Mouse (Mus musculus): Measurements from ENCODE around the gene Ppt1. TPM values are rescaled to one million over a fixed set of nuclear protein-coding genes. Genes with fewer than 3 reads are reported as not detected.
A peak's percentile ranks its signal among the peaks of the same experiment; 100 is the strongest.

Gene Ppt1
- total RNA-seq, 2 experiments from 2014 or later = 48.2 to 52.9 TPM

DNA sequence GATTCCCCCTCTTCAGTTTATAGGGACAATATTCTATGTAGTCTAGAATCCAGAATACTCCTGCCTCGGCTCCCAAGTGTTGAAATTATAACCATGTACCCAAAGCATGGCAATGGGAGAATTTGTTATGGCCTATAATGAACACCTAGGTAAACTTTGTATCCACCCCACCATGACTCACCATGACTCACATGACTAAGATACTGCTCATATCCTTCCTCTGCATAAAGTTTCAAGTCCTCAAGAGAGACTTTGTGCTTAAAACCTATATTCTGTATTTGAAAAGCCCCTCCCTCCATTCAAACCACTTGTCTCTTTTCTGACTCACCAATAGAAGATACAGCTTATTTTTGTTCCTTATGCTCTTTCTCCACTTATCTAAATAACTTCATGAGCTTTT lies 32.0 kb downstream of the Ppt1 start:
- DNase-seq = no peak
- intact Hi-C loops (cut with DNase I) = no loop called here

DNA sequence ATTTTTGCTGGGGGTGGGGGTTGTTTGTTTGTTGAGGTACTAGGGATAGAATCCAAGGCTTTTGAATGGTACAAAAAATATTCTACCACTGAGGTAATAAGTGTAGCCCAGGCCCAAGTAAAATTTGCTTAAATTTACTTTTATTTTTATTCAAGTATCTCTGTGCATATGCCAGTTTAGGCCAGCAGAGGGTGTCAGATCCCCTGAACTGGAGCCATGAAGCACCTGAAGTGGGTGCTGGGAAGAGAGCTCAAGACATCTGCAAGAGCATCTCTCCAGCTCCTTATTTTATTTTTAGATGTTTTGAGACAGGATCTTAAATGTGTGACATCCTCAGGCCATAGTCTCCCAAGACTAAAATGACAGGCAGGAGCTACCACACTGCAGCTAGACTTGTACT lies 34.0 kb downstream of the Ppt1 start:
- DNase-seq = peak; percentile 24
- intact Hi-C loops (cut with DNase I) = no loop called here

DNA sequence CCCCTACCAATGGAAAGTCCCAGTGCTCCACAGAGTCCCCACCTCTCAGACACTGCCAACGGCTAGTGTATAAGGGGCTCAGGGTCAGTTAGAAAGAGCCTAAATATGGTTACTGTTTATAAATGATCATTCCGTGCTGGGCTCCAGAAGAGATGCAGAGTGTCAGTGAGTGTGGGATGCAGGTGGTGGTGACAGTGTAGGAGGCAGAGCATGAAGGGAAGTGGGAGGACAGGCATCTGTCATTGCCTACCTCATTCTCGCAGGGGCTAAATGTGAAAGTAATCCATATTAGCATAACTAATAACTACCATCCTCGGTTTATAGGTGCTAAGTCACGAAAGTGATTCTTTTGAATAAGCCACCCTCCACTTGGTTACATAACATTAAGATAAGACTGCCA lies 34.7 kb downstream of the Ppt1 start:
- intact Hi-C loops (cut with DNase I) = no loop called here
- no peak for DNase-seq

DNA sequence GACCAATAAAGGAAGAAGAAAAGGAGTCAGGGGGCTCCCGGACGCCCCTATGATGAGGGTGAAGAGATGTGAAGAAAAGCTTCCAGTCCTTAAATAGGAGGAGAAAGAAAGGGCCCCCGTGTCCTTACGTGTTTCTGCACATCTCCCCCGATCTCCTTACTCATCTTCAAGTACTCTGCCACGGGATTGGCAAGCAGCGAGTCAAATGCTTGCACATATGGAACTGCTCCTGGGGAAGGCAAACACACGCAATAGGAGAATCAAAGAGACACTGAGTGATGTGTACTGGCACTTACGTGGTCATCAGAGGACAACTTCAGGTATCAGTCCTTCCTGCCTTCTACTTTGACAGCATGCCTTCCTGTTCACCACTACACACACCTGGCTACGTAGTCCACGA lies 35.2 kb downstream of the Ppt1 start:
- no peak for DNase-seq
- intact Hi-C loops (cut with DNase I) = no loop called here

DNA sequence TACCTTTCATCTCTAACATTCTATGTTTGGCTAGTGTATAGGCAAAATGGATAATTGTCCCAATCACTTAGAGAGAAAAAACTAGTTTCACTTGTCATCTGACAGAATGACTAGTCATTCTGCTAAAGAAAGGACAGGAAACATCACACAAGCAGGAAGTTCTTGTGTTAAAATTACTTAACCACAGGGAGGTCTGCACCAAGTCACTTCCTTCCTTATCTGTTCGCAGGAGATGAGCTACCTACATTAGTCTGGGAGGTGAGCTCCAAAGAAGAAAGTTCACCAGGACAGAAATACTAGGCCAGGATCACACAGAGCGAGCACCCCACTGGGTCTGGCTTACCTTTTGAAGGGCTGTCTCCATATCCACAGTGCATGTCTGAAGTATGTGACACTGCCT lies 35.9 kb downstream of the Ppt1 start:
- intact Hi-C loops (cut with DNase I) = no loop called here
- no peak for DNase-seq

DNA sequence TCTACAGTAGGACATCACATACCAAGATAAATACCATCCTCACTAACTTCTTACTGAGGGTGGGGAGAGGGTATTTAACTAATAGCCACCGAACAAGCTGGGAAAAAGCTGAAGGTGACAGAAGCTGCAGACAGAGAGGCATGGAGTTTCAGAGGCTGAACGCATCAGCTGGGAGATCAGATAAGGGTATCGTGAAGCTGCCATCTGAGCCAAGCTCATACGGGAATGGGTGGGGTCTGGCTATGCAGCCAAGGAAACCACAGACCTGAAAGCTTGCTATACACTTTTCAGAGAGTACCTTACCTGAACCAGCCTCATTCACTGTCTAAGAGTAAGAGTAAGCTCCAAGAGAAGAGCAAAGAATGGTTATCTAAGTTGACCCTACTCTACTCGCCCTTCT lies 37.0 kb downstream of the Ppt1 start:
- no peak for DNase-seq
- intact Hi-C loops (cut with DNase I) = no loop called here

DNA sequence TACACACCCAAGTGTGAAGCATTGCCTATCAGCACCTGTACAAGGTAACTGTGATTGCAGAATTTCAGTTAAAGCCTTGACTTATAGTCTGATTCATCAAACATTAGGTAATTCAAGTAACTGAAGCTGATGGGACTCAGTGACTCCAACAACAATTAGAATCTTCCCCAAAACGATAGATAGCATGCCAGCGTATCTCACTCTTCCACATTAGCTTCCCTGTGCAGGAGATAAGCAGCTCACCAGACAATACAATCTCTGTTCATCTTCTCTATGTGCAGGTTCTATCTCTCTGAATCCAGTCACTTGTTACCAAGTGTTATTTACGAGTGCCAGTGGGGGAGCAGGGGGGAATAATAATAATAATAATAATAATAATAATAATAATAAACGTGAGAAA lies 37.5 kb downstream of the Ppt1 start:
- no peak for DNase-seq
- intact Hi-C loops (cut with DNase I) = no loop called here

DNA sequence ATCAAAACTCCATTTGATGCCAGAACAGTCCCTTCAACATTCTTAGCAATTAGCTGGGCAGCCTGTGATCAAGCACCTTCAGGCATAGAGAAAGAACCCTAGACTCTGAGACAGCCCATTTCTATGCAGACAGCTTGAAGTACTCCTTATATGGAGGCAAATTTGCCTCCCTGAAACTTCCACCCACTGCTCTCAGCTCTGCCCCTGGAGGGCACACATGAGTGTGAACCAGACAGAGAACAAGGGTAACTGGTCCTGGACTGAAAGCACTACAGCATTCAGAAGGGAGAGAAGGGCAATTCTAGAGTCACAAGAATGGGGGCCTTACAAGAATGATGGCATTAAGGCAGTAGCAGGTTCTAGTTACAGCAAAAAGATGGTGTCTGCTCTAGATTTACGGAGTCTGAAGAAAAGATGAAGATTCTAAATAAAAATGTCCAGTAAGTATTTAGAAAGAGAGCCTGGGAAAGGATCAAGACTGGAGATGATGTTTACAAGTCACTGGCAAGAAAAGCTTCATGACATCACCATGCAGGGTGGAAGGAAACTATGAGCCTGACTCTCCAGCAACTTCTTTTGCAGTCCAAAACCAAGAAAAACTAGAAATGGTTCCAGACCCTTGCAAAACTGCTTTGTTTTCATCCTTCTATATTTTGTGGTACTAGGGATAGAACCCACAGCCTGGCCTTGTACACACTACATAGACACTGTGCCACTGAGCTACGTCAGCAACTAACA lies 42.5 kb downstream of the Ppt1 start:
- no peak for DNase-seq
- intact Hi-C loops (cut with DNase I) = no loop called here

DNA sequence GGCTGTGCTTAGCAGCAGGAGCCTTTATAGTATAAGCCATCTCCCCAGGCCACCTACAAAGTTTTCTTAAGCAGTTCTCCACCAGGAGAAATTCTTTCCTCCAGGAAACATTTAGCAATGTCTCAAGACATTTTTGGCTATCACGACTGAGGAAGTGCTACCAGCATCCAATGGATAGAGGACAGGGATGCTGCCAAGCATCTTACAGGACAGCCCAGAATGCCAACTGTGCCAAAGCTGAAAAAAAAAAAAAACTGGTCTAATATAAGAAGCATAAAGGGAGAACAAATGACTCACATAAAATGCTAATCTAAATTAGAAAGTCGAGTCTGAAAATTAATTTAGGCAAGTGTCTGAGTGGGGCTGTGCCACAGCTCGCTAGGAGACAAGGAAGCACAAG lies 46.5 kb downstream of the Ppt1 start:
- intact Hi-C loops (cut with DNase I) = no loop called here
- DNase-seq = no peak

DNA sequence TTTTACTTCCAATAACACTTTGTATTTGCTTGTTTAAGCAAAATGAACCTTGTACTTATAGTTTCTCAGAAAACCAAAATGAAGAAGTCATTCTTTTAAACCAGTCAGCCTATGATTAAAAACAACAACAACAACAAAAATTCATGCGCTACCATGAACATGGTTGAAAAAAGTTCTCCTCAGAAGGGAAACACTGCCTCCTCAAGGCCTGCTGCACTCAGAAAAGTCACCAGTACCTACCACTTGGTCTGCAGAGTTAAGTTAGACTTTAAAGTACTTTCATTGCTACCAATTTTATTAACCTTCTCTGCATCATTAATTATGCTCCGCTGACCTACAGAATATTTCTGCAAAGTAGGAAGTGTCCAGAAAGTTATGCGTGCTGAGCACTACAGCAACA lies 47.3 kb downstream of the Ppt1 start:
- intact Hi-C loops (cut with DNase I) = no loop called here
- no peak for DNase-seq

DNA sequence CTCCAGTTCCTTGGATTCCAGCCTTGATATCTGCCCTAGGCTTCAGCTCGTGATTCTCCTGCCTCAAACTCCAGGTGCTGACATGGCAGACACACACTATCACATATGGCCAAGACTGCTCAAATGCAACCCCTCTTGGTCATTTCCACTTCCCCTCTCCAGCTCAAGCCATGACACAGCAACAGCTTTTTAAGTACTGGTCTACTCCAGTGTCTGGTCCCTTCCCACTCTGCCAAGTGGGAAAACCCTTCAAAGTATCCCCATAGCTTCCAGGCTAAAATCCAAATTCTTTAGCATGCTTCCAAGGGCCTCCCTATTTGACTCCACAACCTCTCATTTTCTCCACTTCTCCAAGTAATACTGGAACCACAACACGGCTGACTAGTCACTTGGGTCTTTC lies 48.0 kb downstream of the Ppt1 start:
- DNase-seq = no peak
- intact Hi-C loops (cut with DNase I) = no loop called here

DNA sequence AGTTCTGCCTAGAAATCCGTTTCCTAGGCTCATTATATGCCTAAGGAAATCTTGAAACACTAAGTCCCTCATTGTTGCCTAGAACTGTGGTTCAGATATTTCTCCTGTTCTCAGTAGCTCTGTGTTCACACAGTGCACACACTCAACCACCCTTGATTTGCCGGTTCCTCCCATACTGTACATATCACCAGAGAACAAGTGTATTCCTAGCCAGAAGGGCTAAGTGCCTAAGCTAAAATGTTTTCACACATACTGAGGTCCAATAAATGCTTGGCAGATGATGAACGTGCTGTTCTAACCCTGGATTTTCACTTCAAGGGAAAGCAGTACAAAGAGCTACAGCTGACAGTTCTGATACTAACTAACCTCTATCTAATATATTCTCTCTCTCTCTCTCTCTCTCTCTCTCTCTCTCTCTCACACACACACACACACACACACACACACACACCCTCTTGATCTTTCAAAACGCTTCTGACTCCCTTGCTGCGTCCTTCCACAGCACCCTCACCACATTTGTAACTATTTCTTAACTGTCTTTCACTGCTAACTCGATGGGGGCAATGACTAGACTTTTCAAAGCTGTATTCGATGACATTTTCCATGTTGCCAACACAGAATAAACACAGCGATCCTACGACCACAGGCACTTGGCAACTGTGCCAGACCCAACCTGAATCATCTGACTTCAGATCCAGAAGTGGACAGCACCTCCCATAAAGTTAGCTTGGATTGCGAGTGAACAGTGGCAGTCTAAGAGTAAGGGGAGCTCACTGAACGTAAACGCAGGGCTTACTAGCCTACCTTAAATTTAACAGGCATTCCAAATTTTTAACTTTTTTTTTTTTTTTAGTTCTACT lies 48.7 kb downstream of the Ppt1 start:
- intact Hi-C loops (cut with DNase I) = no loop called here
- no peak for DNase-seq

DNA sequence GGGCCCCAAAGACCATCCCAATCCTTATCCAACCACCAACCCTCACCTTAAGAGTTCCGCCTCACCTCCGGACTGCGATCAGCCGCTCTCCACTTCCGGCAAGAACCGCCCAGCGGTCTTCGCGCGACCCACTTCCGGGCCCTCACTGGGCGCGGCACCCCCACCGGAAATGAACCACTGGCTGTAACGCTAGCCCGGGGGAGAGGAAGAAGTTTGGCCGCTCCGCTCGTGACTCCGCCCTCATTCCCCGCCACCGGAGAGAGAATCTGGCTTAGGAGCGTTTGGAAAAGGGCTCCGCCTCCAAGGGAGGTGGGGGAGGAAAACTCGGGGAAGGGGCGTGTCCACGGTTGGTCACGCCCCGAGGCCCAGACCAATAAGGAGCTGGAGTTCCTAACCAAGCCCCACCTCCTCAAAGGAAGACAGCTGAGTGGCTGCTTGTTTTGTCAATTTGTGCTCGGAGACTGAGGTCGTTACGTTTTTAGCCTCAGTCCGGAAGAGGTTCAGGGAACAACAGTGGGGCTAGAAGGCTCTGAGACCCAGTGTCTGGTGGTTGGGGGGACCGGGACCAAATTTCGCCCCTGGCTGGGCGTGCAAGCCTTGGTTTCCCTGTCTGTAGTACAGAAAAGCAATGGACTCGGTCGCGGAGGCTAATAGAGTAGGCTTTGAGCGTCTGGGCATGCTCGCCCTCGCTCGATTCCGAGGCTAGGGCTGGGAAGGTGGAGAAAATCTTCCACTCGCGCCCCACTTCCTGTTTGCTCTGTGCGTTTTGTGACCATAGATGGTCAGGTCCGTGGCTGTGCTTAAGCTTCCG lies 49.9 kb downstream of the Ppt1 start, which contains the start of gene Cap1:
Cap1 (minus strand) TSS at position 289 of the 811 bp plus-strand sequence.
- DNase-seq = peak; percentile 97
- intact Hi-C loops (cut with DNase I) = no loop called here

DNA sequence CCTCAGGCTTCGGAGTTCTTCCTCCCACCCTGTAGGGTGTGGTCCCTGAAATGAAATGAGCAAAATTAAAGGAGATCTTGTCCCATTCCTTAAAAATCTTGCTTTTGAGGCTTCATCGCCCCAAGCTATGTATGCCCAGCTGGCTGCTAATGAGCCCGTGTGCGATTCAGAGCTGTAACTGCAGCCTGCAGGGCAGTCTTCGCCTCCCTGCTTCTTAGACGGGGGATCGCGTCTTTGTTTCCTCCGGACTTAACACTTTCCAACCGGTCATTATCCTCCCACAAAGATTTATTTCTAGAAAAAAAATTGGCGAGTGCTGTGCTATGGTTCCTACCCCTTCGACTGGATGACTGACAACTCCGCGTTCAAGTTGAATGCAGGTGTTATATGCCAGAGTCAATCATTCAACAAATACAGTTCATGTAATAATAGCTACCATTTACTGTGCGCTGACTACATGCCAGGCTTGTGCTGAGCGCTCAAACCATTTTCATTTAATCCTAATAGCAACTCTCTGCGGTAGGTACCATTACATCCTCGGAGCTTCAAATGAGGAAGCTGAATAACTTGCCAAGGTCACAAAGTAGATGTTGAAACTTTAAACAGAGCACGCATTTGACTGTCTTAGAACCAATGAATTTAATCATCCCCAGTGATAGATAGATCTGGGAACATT lies 50.7 kb downstream of the Ppt1 start:
- DNase-seq = no peak

DNA sequence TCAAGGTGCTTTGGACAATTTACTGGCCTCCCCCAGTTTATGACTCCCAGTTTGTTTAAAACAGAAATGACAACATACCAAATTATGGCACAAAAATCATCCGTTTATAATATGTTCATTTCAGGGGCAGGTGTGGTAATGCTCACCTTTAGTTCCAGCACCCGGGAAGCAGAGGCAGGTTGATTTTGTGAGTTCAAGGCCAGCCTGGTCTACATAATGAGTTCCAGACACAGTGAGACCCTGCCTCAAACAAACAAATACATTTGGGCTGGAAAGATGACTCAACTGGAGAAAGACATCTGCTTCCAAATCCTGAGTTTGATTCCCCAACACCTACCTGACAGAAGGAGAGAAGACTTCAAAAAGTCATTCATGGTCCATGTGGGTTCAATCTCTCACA lies 51.3 kb downstream of the Ppt1 start:
- intact Hi-C loops (cut with DNase I) = no loop called here
- DNase-seq = no peak

More for the DNA sequence above, 50.7 kb downstream of the Ppt1 start:
- intact Hi-C loops (cut with DNase I) = no loop called here

DNA sequence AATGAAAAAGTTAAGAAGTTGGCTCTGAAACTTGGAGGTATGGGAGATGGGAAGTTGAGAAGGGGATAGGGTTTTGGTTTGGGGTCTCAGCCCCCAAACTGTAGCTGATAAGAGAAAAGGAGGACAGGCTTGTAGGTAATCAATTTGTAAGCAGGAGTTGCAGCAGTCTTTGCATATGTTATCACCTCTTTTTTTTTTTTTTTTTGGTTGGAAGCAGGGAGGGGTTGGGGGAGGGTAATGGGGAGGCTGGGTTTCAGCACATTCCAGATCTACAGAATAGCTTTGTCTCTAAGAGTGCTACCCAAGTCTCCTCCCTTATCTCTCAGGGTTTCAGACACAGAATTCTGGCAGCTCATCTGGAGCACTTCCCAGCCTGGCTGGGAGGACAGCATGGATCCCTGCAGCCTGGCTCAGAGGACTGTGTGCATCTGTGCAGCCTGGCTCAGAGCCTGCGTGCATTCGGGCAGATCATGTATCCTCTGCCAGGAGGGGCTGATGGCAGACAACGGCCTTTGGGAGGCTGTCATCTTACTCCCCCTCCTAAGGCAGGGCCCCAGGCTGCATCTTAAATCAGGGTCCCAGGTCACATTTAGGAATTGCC lies 54.9 kb downstream of the Ppt1 start:
- intact Hi-C loops (cut with DNase I) = no loop called here
- peak; percentile 96 for DNase-seq

DNA sequence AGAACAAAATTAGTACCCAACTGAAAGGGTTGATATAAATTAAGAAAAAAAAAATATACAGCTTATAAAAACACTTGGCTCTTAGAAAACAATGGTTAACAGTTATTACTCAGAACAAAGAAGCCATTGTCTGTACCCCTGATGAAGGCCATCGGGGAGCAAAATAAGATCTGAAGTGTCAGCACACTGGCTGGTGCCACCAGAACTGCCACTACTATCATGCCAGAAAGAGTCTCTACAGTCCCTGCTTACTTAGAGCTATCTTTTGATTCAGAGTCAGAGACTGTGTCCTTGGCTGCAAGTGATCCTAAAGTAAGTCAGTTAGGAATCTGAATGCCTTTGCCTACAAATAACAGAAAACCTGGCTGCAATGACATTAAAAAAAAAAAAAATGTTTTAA lies 55.6 kb downstream of the Ppt1 start:
- intact Hi-C loops (cut with DNase I) = no loop called here
- no peak for DNase-seq

DNA sequence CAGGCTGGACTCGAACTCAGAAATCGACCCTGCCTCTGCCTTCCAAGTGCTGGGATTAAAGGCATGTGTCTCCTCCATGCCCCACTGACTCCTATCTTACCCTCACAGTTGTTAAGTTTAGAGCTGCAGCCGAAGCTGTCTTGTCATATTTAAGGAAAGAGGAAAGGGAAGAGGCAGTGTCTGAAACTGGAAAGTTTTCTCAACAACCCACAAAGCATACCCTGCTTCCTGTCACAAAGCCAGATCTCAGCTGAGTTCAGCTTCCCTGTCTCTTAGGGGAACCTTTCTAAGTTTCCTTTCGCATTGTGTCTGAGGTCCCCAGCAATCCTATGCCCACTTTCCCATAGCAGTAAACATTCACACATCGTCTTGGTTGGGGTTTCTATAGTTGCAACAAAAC lies 56.1 kb downstream of the Ppt1 start:
- no peak for DNase-seq
- intact Hi-C loops (cut with DNase I) = no loop called here

DNA sequence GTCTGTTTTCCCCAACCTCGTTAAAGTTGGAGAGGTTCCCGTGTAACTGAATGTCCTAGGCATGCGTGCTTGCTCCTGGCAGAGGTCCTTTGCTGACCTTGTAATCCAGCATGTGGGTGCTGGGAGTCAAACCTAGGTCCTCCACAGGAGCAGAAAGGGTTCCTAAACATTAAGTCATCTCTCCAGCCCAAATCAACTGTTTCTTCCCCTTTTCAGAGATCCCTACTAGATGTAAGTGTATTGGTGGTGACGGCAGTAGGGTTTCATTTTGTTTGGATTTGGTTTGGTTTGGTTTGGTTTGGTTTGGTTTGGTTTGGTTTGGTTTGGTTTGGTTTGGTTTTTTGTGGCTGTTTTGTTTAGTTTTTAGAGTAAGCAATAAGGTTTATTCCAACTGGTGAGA lies 61.7 kb downstream of the Ppt1 start:
- DNase-seq = no peak
- intact Hi-C loops (cut with DNase I) = loop anchor here (5.0 kb wide), 2 partner anchors 90 to 185 kb away; no protein-coding TSS in a partner anchor

DNA sequence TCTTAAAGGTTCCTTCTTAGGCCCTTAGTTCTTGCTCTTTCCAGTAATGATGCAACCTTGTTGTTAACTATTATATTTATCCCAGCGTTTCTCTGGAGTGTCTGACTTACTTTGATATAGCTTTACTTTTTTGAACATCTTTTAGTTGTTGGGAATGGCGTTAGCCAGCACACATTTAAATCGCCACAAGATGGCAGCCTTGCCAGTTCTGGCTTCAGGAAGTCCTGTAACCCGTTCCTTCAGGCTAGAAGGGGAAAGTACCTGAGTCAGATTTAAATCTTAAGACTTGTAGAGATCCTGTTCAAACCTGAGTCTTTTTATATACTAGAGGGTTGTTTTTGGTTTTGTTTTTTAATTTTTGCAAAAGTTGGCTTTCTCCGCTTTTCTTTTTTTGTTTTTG lies 62.3 kb downstream of the Ppt1 start:
- intact Hi-C loops (cut with DNase I) = loop anchor here (5.0 kb wide), 2 partner anchors 89 to 184 kb away; no protein-coding TSS in a partner anchor
- peak; percentile 62 for DNase-seq
